Mouse (Mus musculus): ENCODE results near the gene Iqcj. TPM values are rescaled to one million over a fixed set of nuclear protein-coding genes. Genes with fewer than 3 reads are reported as not detected.
A peak's percentile ranks its signal among the peaks of the same experiment; 100 is the strongest.
"Not testable (repeated sequence)": the region's sequence is repeated elsewhere in the genome, so short reads cannot be mapped to it uniquely, and the experiment has no call there.

The Iqcj gene
- polyA plus RNA-seq, 1 experiment = 0.23 TPM

GRCm38 (mm10) chr3:68096724-68097431, 204.9 kb downstream of the Iqcj start:
- Histone ChIP-seq H3K27ac (ENCODE audit: insufficient read depth, low read length) (no peak overlapping the region), H3K27me3 (ENCODE audit: control insufficient read depth, insufficient read depth, low read length) (no peaks in the 10 kb centered on the region), H3K4me1 (ENCODE audit: control insufficient read depth, insufficient read depth, low read length) (peaks cover 2% of the 10 kb centered on the region; the same call in 1 of the 2 replicates), H3K4me3 (replicated peaks; ENCODE audit: insufficient read depth, low read depth, low read length) (no peak overlapping the region)
- no peak for TF ChIP-seq POLR2A (IDR thresholded peaks at IDR 0.05; ENCODE audit: borderline replicate concordance, insufficient read depth, low read length)
- no peak for TF ChIP-seq CTCF (IDR thresholded peaks at IDR 0.05; ENCODE audit: borderline replicate concordance, insufficient read depth, low read depth, low read length)
- WGBS = 90% methylated on average over 4 of the region's 4 CpGs
- DNase-seq = peak in 1 of 2 experiments; percentile 4

- not testable (repeated sequence) for DNase-seq; H3K27ac ChIP-seq (ENCODE audit: insufficient read depth, low read length); H3K27me3 ChIP-seq (ENCODE audit: control insufficient read depth, insufficient read depth, low read length); H3K4me1 ChIP-seq (ENCODE audit: control insufficient read depth, insufficient read depth, low read length); H3K4me3 ChIP-seq (replicated peaks; ENCODE audit: insufficient read depth, low read depth, low read length)
- 53% methylated on average over 6 of the region's 6 CpGs for WGBS
Measured at GRCm38 (mm10) chr3:68099561-68099960, 207.5 kb downstream of the Iqcj start.

- WGBS = 15% methylated on average over 4 of the region's 4 CpGs
- H3K27ac ChIP-seq (ENCODE audit: insufficient read depth, low read length) = no peak overlapping the region
- H3K4me1 ChIP-seq (ENCODE audit: control insufficient read depth, insufficient read depth, low read length) = peaks cover 2% of the 10 kb centered on the region; the same call in 1 of the 2 replicates
- peak; percentile 11 to 65 for DNase-seq
- H3K4me3 ChIP-seq (replicated peaks; ENCODE audit: insufficient read depth, low read depth, low read length) = no peak overlapping the region
- no peak for TF ChIP-seq CTCF (IDR thresholded peaks at IDR 0.05; ENCODE audit: borderline replicate concordance, insufficient read depth, low read depth, low read length)
- TF ChIP-seq POLR2A (IDR thresholded peaks at IDR 0.05; ENCODE audit: borderline replicate concordance, insufficient read depth, low read length) = no peak
- H3K27me3 ChIP-seq (ENCODE audit: control insufficient read depth, insufficient read depth, low read length) = no peaks in the 10 kb centered on the region
Measured at GRCm38 (mm10) chr3:68101343-68101742, 209.3 kb downstream of the Iqcj start.

GRCm38 (mm10) chr3:68105081-68105685, 213.2 kb downstream of the Iqcj start:
- no peak for TF ChIP-seq CTCF (IDR thresholded peaks at IDR 0.05; ENCODE audit: borderline replicate concordance, insufficient read depth, low read depth, low read length)
- Histone ChIP-seq H3K4me1 (ENCODE audit: control insufficient read depth, insufficient read depth, low read length) (peaks cover 2% of the 10 kb centered on the region; the same call in 1 of the 2 replicates), H3K27ac (ENCODE audit: insufficient read depth, low read length) (no peak overlapping the region), H3K27me3 (ENCODE audit: control insufficient read depth, insufficient read depth, low read length) (no peaks in the 10 kb centered on the region), H3K4me3 (replicated peaks; ENCODE audit: insufficient read depth, low read depth, low read length) (no peak overlapping the region)
- WGBS = 29% methylated on average over 2 of the region's 2 CpGs
- no peak for DNase-seq

Other genes with a start within 250 kb of the Iqcj start
- 1.2 and 1.3 TPM in 2 replicates for gene Iqschfp, start within 50 bp of the Iqcj start, polyA plus RNA-seq (2012; rRNA removed)
- 208 and 227 TPM in 2 replicates for gene Schip1, start 172.6 kb downstream of the Iqcj start, polyA plus RNA-seq (2012; rRNA removed)

Measured in cerebellum, adult 2 months (tissue).